Mouse (Mus musculus): ENCODE results near the gene Dxo.
"Not testable (repeated sequence)": the region's sequence is repeated elsewhere in the genome, so short reads cannot be mapped to it uniquely, and the experiment has no call there.

Dxo gene

GRCm38 (mm10) chr17:34830776-34831175 is 6.0 kb upstream of the Dxo start:
- DNase-seq (ENCODE audit: low read depth, low spot score) = not testable (repeated sequence)

- no peak for DNase-seq (ENCODE audit: low read depth, low spot score)
These were observed 514 bp upstream of the Dxo start for GRCm38 (mm10) chr17:34836155-34836855.

- no peak for DNase-seq (ENCODE audit: low read depth, low spot score)
These were observed 875 bp downstream of the Dxo start for GRCm38 (mm10) chr17:34837464-34838324.

- DNase-seq (ENCODE audit: low read depth, low spot score) = no peak
These were observed 2.0 kb downstream of the Dxo start for GRCm38 (mm10) chr17:34838785-34839184.

GRCm38 (mm10) chr17:34840736-34841307 is 4.0 kb downstream of the Dxo start:
- DNase-seq (ENCODE audit: low read depth, low spot score) = no peak

GRCm38 (mm10) chr17:34844884-34845283 is 8.1 kb downstream of the Dxo start:
- DNase-seq (ENCODE audit: low read depth, low spot score) = no peak

GRCm38 (mm10) chr17:34847192-34847591 is 10.4 kb downstream of the Dxo start:
- no peak for DNase-seq (ENCODE audit: low read depth, low spot score)

GRCm38 (mm10) chr17:34847615-34848014 is 10.8 kb downstream of the Dxo start:
- no peak for DNase-seq (ENCODE audit: low read depth, low spot score)

- peak; percentile 93 for DNase-seq (ENCODE audit: low read depth, low spot score)
These were observed 13.1 kb downstream of the Dxo start, which contains the start of the genes Skiv2l and Nelfe for GRCm38 (mm10) chr17:34849722-34850516. Gene Skiv2l, minus strand, starts transcription at chr17:34850210. Gene Nelfe, plus strand, starts transcription at chr17:34850391.

GRCm38 (mm10) chr17:34850517-34851125 is 13.8 kb downstream of the Dxo start:
- no peak for DNase-seq (ENCODE audit: low read depth, low spot score)

- no peak for DNase-seq (ENCODE audit: low read depth, low spot score)
These were observed 16.7 kb downstream of the Dxo start for GRCm38 (mm10) chr17:34853511-34853910.

GRCm38 (mm10) chr17:34854761-34855160 is 17.9 kb downstream of the Dxo start:
- DNase-seq (ENCODE audit: low read depth, low spot score) = no peak

GRCm38 (mm10) chr17:34855825-34856224 is 19.0 kb downstream of the Dxo start:
- no peak for DNase-seq (ENCODE audit: low read depth, low spot score)

- no peak for DNase-seq (ENCODE audit: low read depth, low spot score)
These were observed 21.9 kb downstream of the Dxo start for GRCm38 (mm10) chr17:34858670-34859069.

GRCm38 (mm10) chr17:34860514-34860913 is 23.7 kb downstream of the Dxo start:
- no peak for DNase-seq (ENCODE audit: low read depth, low spot score)

- DNase-seq (ENCODE audit: low read depth, low spot score) = no peak
These were observed 25.0 kb downstream of the Dxo start for GRCm38 (mm10) chr17:34861704-34862415.

- no peak for DNase-seq (ENCODE audit: low read depth, low spot score)
These were observed 25.7 kb downstream of the Dxo start, which contains the start of gene Cfb for GRCm38 (mm10) chr17:34862416-34863081. Gene Cfb, minus strand, starts transcription at chr17:34862518.

GRCm38 (mm10) chr17:34865981-34866380 is 29.2 kb downstream of the Dxo start:
- DNase-seq (ENCODE audit: low read depth, low spot score) = no peak

GRCm38 (mm10) chr17:34874321-34874720 is 37.5 kb downstream of the Dxo start:
- DNase-seq (ENCODE audit: low read depth, low spot score) = no peak

Data from telencephalon, adult 2 months (tissue).